Mouse (Mus musculus): ENCODE results near the gene St13. TPM values are rescaled to one million over a fixed set of nuclear protein-coding genes. Genes with fewer than 3 reads are reported as not detected.

The St13 gene
- polyA plus RNA-seq, 1 experiment from 2014 or later, result 154 TPM

DNA sequence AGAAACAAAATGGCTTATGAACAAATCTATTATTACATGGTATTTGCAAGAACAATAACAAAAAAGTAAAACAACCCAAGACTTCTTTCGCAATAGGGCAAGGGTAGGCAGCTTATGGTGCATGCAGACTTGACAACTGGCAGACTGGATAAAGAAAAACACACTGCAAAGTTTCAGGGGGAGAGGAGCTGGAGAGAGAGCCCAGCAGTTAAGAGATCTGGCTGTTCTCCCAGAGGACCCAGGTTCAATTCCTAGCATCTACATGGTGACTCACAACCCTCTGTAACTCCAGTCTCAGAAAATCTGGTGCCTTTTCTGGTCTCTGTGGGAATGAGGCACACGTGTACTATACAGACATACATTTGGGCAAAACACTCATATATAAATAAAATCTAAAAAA, 58.5 kb downstream of the St13 start:
- peaks cover 33% of the 10 kb centered on the region for H3K36me3 ChIP-seq
- no peak for ATAC-seq (ENCODE audit: borderline replicate concordance, extremely low read depth, low FRiP score, low TSS enrichment)

DNA sequence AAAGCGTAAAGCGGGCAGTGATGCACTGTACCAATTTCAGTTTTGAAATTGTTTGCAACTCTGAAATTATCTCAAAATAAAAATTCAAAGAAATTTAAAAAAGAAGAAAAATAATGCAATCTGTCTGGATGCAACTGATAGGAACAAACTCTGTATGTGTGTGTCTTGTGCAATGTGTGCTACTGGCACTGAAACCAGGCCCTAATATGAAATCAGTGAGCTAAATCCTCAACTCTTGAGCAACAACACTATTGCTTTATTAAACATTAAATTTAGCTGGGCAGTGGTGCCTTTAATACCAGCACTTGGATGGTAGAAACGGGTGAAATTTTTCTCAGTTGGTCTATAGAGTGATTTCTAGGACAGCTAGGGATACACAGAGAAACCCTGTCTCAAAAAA, 60.7 kb downstream of the St13 start:
- no peaks in the 10 kb centered on the region for H3K4me1 ChIP-seq
- no peaks in the 10 kb centered on the region for H3K9me3 ChIP-seq
- H3K27ac ChIP-seq, result no peak overlapping the region
- no peaks in the 10 kb centered on the region for H3K27me3 ChIP-seq
- H3K4me3 ChIP-seq, result no peak overlapping the region
- 92% methylated on average over 3 of the region's 3 CpGs for WGBS
- ATAC-seq (ENCODE audit: borderline replicate concordance, extremely low read depth, low FRiP score, low TSS enrichment), result no peak
- no peak overlapping the region for H3K4me2 ChIP-seq
- no peak overlapping the region for H3K9ac ChIP-seq
- peaks cover 52% of the 10 kb centered on the region for H3K36me3 ChIP-seq

More for the DNA sequence above, 58.5 kb downstream of the St13 start:
- Histone ChIP-seq H3K27me3 (no peaks in the 10 kb centered on the region), H3K4me2 (no peak overlapping the region), H3K4me3 (no peak overlapping the region), H3K9me3 (no peaks in the 10 kb centered on the region), H3K27ac (no peak overlapping the region), H3K9ac (no peak overlapping the region), H3K4me1 (no peaks in the 10 kb centered on the region)
- WGBS, result 88% methylated on average over 2 of the region's 2 CpGs

DNA sequence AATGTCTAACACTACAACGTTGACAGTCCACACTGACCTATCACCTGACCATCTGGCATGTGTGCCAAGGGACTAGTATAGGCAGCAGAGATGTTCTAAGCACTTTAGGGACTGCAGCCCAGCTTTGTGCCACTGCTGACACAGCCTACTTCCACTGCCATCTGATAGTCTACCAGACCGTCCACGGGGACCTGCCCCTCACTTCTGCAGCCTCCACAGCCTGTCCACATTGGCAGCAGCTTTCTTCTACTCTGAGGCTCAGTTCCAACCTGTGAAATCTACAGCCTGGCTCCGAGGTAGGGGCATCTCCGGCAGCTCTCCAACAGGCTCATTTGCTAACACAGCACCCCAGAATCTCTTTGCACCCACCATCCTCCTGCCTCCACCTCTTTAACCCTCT, 63.4 kb downstream of the St13 start:
- peaks cover 57% of the 10 kb centered on the region for H3K36me3 ChIP-seq
- WGBS, result 73% methylated on average over 5 of the region's 5 CpGs

DNA sequence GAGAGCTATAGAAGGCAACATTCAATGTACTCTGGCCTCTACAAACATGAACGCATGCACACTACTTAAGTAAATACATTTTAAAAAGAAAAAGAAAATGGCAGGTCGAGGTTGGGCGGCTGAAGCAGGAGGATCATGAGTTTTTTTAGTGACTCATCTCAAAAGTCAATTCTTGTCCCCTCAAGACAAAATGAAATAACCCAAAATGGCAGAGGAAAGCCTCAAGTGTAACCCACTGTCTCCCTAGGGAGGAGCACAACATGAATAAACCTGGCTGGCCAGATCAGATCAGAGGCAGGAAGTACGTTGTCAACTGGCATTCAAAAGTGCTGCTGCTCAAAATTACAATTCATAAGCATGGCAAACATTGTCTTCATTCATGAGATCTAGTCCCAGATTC, 67.4 kb downstream of the St13 start:
- H3K9ac ChIP-seq, result no peak overlapping the region
- WGBS, result 91% methylated on average over 4 of the region's 4 CpGs
- 0 out of 2 replicates have a peak, but pooled peaks cover 6% of the 10 kb centered on the region for H3K4me1 ChIP-seq
- no peak overlapping the region for H3K27ac ChIP-seq
- H3K9me3 ChIP-seq, result no peaks in the 10 kb centered on the region
- no peak overlapping the region for H3K4me2 ChIP-seq
- no peaks in the 10 kb centered on the region for H3K27me3 ChIP-seq
- ATAC-seq (ENCODE audit: borderline replicate concordance, extremely low read depth, low FRiP score, low TSS enrichment), result no peak
- H3K4me3 ChIP-seq, result no peak overlapping the region
- H3K36me3 ChIP-seq, result peaks cover 52% of the 10 kb centered on the region

More for the DNA sequence above, 63.4 kb downstream of the St13 start:
- H3K27ac ChIP-seq, result no peak overlapping the region
- no peak overlapping the region for H3K9ac ChIP-seq
- no peaks in the 10 kb centered on the region for H3K27me3 ChIP-seq
- ATAC-seq (ENCODE audit: borderline replicate concordance, extremely low read depth, low FRiP score, low TSS enrichment), result no peak
- H3K4me2 ChIP-seq, result no peak overlapping the region
- H3K9me3 ChIP-seq, result no peaks in the 10 kb centered on the region
- no peak overlapping the region for H3K4me3 ChIP-seq
- no peaks in the 10 kb centered on the region for H3K4me1 ChIP-seq

DNA sequence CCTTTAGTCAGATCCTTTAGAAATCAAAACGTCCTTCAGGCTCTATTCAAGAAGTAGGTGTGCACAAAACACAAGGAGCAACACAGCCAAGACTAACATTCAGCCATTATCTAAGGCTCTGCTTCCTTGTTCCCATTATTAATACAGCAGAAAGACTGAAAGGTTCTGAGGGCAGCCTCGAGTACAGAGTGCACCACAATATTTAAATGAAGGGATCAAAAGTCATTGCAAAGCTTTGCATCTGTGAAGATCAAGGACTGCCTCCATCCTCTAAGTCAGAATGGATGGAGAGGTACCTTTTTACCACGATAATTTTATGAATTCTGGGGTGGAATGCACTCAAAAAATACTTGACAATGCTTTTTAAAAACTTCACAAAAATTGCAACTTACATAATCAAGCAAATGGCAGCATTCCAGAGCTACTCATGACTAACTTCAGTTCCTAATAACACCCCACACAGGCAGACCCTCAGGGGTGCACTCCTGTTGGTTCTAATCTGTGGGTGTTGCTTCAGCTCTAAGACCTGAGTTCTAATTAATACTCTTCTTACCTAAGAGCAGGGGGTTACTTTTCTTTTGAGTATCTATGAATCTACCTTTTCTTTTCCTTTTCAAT, 69.0 kb downstream of the St13 start:
- Histone ChIP-seq H3K9me3 (no peaks in the 10 kb centered on the region), H3K27ac (no peak overlapping the region), H3K36me3 (peaks cover 46% of the 10 kb centered on the region), H3K4me3 (no peak overlapping the region), H3K27me3 (no peaks in the 10 kb centered on the region), H3K9ac (no peak overlapping the region), H3K4me2 (no peak overlapping the region), H3K4me1 (0 out of 2 replicates have a peak, but pooled peaks cover 6% of the 10 kb centered on the region)
- 39% methylated on average over 3 of the region's 3 CpGs for WGBS
- no peak for ATAC-seq (ENCODE audit: borderline replicate concordance, extremely low read depth, low FRiP score, low TSS enrichment)

DNA sequence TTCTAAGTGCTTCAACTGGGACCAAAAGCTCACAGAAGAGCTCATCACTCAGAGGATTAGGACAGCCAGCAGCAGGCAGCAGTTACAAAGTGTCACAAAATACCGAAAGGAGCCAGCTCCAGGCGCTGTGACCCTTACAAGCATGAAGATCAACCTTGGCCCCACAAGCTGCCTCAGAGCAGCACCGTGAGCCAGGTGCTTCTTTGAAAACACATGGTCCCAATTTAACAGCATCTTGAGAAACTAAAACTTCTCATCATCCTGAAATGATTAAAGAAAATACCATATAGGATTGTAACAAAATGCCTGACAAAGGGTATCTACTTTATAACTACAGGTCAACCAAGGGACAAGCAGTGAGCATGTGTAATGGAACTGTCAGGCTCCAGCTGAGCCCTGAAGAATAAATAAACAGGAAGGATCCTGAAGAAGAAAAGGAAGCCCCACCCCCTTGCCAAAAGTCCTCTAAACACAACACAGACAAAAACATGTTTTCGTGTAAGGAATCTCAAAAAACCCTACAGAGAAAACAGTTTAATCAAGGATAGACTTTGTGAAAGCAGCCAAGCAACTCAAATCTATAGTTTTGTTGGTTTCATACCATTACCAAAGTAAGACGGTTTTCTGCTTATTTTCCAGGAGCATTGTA, 70.0 kb downstream of the St13 start:
- ATAC-seq (ENCODE audit: borderline replicate concordance, extremely low read depth, low FRiP score, low TSS enrichment), result no peak
- Histone ChIP-seq H3K4me1 (0 out of 2 replicates have a peak, but pooled peaks cover 6% of the 10 kb centered on the region), H3K9ac (no peak overlapping the region), H3K9me3 (no peaks in the 10 kb centered on the region), H3K36me3 (peaks cover 42% of the 10 kb centered on the region), H3K4me3 (no peak overlapping the region), H3K27ac (no peak overlapping the region), H3K4me2 (no peak overlapping the region), H3K27me3 (no peaks in the 10 kb centered on the region)
- WGBS, result 35% methylated on average over 5 of the region's 5 CpGs

DNA sequence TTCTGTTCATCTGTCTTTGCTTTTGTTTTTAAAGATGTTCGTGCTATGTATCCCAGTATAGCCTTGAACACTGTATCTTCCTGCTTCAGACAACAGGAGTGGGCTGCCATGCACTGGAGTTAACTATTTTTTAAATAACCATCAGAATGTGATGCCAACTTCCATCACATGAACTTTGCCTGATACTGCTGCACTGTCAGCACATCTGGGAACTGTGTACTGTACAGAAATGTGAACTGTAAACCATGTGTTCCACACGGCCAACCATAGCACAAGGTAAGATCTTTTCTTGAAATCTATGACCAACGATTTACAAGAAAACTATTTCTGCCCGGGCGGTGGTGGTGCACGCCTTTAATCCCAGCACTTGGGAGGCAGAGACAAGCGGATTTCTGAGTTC, 72.4 kb downstream of the St13 start:
- Histone ChIP-seq H3K9ac (no peak overlapping the region), H3K9me3 (no peaks in the 10 kb centered on the region), H3K27ac (no peak overlapping the region), H3K4me1 (0 out of 2 replicates have a peak, but pooled peaks cover 6% of the 10 kb centered on the region), H3K4me3 (no peak overlapping the region), H3K4me2 (no peak overlapping the region), H3K36me3 (peaks cover 34% of the 10 kb centered on the region), H3K27me3 (no peaks in the 10 kb centered on the region)
- no peak for ATAC-seq (ENCODE audit: borderline replicate concordance, extremely low read depth, low FRiP score, low TSS enrichment)
- 90% methylated on average over 7 of the region's 7 CpGs for WGBS

DNA sequence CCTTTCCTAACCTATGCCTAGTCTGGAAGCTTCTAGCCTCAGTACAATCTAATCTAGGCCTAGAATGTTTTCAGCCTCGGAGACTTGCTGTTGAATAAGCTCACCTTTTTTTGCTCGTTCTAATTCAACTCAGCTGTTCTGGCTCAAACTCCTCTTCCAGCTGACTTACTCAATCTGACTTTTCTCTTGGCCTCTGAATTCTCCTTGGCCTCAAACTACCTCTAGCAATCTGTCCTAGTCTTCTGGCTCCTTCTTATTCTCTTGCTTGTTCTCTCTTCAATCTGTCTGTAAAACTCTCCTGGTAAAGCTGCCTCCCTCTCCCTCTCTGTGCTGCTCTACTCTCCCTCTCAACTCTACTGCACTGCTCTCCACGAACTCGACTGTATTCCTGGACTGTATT, 74.9 kb downstream of the St13 start:
- peaks cover 51% of the 10 kb centered on the region for H3K36me3 ChIP-seq
- H3K27me3 ChIP-seq, result no peaks in the 10 kb centered on the region
- 67% methylated on average over 4 of the region's 4 CpGs for WGBS
- H3K27ac ChIP-seq, result no peak overlapping the region
- ATAC-seq (ENCODE audit: borderline replicate concordance, extremely low read depth, low FRiP score, low TSS enrichment), result no peak
- H3K9ac ChIP-seq, result no peak overlapping the region
- H3K9me3 ChIP-seq, result no peaks in the 10 kb centered on the region
- H3K4me1 ChIP-seq, result no peaks in the 10 kb centered on the region
- H3K4me2 ChIP-seq, result no peak overlapping the region
- no peak overlapping the region for H3K4me3 ChIP-seq

DNA sequence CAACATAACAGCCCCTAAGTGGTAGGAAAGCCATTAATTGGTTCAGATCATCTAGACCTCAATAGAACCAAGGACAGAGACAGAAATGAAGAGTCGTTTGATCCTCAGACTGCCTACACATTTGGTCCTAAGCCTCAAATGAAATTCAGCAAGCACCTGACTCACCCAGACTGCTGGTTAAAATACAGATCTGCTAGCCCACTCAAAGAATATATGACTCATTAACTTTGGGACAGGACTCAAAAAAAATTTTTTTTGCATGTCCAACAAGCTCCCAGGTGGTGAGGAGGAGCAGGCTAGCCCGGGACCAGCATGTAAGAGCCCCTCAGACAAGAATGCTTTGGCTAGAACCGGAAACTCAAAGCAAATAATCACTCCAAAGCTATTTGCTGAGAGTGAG, 79.7 kb downstream of the St13 start:
- Histone ChIP-seq H3K9ac (no peak overlapping the region), H3K27me3 (no peaks in the 10 kb centered on the region), H3K4me2 (no peak overlapping the region), H3K4me1 (no peaks in the 10 kb centered on the region), H3K27ac (no peak overlapping the region), H3K4me3 (no peak overlapping the region), H3K9me3 (no peaks in the 10 kb centered on the region), H3K36me3 (peaks cover 63% of the 10 kb centered on the region)
- WGBS, result 86% methylated on average over 3 of the region's 3 CpGs
- no peak for ATAC-seq (ENCODE audit: borderline replicate concordance, extremely low read depth, low FRiP score, low TSS enrichment)

DNA sequence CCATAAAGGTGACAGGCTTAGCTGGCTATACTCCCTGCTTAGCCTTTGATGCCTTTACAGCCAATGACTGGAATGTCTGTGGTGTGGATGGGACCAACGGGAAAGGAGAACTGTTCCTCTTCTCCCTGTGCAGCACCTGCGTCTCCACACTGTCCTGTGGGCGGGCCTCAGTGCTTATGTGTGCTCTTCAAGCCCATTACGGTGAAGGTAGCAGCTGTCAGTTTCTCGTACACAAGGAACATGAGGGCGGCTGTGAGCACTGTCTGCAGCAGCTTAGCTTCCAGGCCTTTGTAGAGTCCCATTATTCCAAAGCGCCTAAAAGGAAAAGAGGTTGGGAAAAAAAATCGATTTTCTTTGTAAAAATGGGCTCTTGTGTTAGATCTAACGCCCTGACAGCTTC, 80.4 kb downstream of the St13 start:
- H3K9ac ChIP-seq, result no peak overlapping the region
- no peak overlapping the region for H3K27ac ChIP-seq
- 92% methylated on average over 9 of the region's 9 CpGs for WGBS
- no peaks in the 10 kb centered on the region for H3K27me3 ChIP-seq
- no peak overlapping the region for H3K4me3 ChIP-seq
- peaks cover 63% of the 10 kb centered on the region for H3K36me3 ChIP-seq
- no peaks in the 10 kb centered on the region for H3K4me1 ChIP-seq
- H3K4me2 ChIP-seq, result no peak overlapping the region
- no peak for ATAC-seq (ENCODE audit: borderline replicate concordance, extremely low read depth, low FRiP score, low TSS enrichment)
- no peaks in the 10 kb centered on the region for H3K9me3 ChIP-seq

DNA sequence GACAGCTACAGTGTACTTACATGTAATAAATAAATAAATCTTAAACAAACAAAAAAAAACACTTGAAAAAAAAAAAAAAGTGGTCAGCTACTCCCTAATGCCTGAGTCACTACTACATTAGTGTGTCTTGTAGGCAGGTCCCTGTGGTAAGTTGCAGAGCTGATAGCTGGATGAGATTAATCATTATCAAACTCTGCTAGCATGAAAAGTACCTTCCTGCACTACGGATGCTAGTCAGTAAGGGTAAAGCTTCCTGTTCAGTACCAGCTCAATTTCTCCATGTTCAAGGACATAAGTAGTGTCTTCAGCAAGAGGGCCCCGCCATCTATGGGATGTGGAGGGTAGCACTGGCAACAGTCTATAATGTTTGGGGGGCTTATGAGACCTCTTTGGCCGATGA, 85.9 kb downstream of the St13 start:
- Histone ChIP-seq H3K36me3 (peaks cover 24% of the 10 kb centered on the region), H3K4me3 (no peak overlapping the region), H3K9ac (no peak overlapping the region), H3K4me1 (no peaks in the 10 kb centered on the region), H3K4me2 (no peak overlapping the region), H3K27me3 (no peaks in the 10 kb centered on the region), H3K27ac (no peak overlapping the region), H3K9me3 (no peaks in the 10 kb centered on the region)
- 87% methylated on average over 3 of the region's 3 CpGs for WGBS
- no peak for ATAC-seq (ENCODE audit: borderline replicate concordance, extremely low read depth, low FRiP score, low TSS enrichment)

Data from lung, embryonic 15.5 days (tissue).